Mouse (Mus musculus) kidney, adult 2 months (tissue): ENCODE measurements at regions not wholly inside any gene's neighbourhood (a gene's known extent, or its start where the extent isn't known, plus 50 kb on each side); places are given as distances from the start of the nearest gene placed in this dataset.

Experiments used
- CTCF ChIP-seq: fragments of 200-500 bp; conservative IDR thresholded peaks from 2 replicates; pipeline ENCODE4 v1.5.1; 2011; ENCODE audit warnings: low read depth, mild to moderate bottlenecking, control low read depth, low read length, moderate library complexity, mixed read lengths; ENCODE audit not compliant: insufficient read depth, insufficient read length
- POLR2A ChIP-seq: fragments of 200-500 bp; IDR thresholded peaks from one replicate; pipeline ENCODE4 v1.6.1; 2011; ENCODE audit warnings: low read depth, low read length, control low read depth

DNA sequence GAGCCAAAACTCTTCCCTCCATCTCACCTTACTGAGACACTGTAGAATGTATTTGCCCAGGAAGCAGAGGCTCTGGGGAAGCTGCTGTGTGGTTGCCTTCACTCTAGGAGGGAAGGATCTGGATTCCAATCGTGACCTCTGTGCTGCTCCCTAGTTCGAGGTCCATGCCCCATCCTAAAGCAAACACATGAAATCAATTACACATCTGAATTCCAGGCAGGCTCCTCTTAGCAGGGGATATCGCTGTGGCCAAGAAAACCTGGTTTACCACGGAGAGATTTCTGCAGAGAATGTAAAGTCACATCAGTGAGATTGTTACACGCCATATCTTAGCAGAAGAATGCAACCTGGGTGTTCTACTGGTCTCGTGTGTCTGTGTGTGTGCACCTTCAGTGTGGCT lies 61.0 kb upstream of the Intu start:
- no peak for TF ChIP-seq POLR2A
- TF ChIP-seq CTCF = no peak
